Mouse (Mus musculus) spleen, postnatal 36 days (tissue): ENCODE results near the gene Gabrb1.

ENCODE experiments used
- DNase-seq, 2 experiments: peaks; one replicate each; pipeline ENCODE4 v3.0.0; 2022; ENCODE audit warnings: low spot score in 2 of 2, mixed read lengths in 1 of 2

The Gabrb1 gene

GRCm38 (mm10) chr5:71828996-71829395 is 171.1 kb downstream of the Gabrb1 start:
- DNase-seq, result no peak

GRCm38 (mm10) chr5:71830342-71830741 is 172.4 kb downstream of the Gabrb1 start:
- DNase-seq, result no peak

GRCm38 (mm10) chr5:71842241-71842640 is 184.3 kb downstream of the Gabrb1 start:
- no peak for DNase-seq

- no peak for DNase-seq
Measured at GRCm38 (mm10) chr5:71898214-71898613, 240.3 kb downstream of the Gabrb1 start.

GRCm38 (mm10) chr5:71903399-71903798 is 245.5 kb downstream of the Gabrb1 start:
- DNase-seq, result no peak

GRCm38 (mm10) chr5:71914028-71914427 is 256.1 kb downstream of the Gabrb1 start:
- DNase-seq, result no peak

GRCm38 (mm10) chr5:71915711-71916110 is 257.8 kb downstream of the Gabrb1 start:
- DNase-seq, result no peak

- DNase-seq, result no peak
Measured at GRCm38 (mm10) chr5:71917206-71917605, 259.3 kb downstream of the Gabrb1 start.

- DNase-seq, result no peak
Measured at GRCm38 (mm10) chr5:71923636-71924035, 265.7 kb downstream of the Gabrb1 start.

- DNase-seq, result no peak
Measured at GRCm38 (mm10) chr5:71926336-71926735, 268.4 kb downstream of the Gabrb1 start.

- DNase-seq, result no peak
Measured at GRCm38 (mm10) chr5:71930036-71930435, 272.1 kb downstream of the Gabrb1 start.

GRCm38 (mm10) chr5:71951398-71951797 is 293.5 kb downstream of the Gabrb1 start:
- DNase-seq, result no peak

- DNase-seq, result no peak
Measured at GRCm38 (mm10) chr5:71955070-71955685, 297.3 kb downstream of the Gabrb1 start.

GRCm38 (mm10) chr5:71964876-71965432 is 307.0 kb downstream of the Gabrb1 start:
- no peak for DNase-seq

- DNase-seq, result no peak
Measured at GRCm38 (mm10) chr5:71965529-71965928, 307.6 kb downstream of the Gabrb1 start.

GRCm38 (mm10) chr5:71970140-71970800 is 312.4 kb downstream of the Gabrb1 start:
- DNase-seq, result no peak

- no peak for DNase-seq
Measured at GRCm38 (mm10) chr5:71972831-71973230, 314.9 kb downstream of the Gabrb1 start.

GRCm38 (mm10) chr5:71976133-71976532 is 318.2 kb downstream of the Gabrb1 start:
- no peak for DNase-seq

- DNase-seq, result no peak
Measured at GRCm38 (mm10) chr5:71976571-71977061, 318.7 kb downstream of the Gabrb1 start.

- DNase-seq, result no peak
Measured at GRCm38 (mm10) chr5:71986561-71986960, 328.6 kb downstream of the Gabrb1 start.

- no peak for DNase-seq
Measured at GRCm38 (mm10) chr5:71986983-71987398, 329.1 kb downstream of the Gabrb1 start.

GRCm38 (mm10) chr5:71999466-71999865 is 341.6 kb downstream of the Gabrb1 start:
- DNase-seq, result no peak

GRCm38 (mm10) chr5:72003811-72004435 is 346.0 kb downstream of the Gabrb1 start:
- DNase-seq, result no peak
